Comparison of ENCODE assay signal across 12 mouse cellular contexts in the genomic region with DNA sequence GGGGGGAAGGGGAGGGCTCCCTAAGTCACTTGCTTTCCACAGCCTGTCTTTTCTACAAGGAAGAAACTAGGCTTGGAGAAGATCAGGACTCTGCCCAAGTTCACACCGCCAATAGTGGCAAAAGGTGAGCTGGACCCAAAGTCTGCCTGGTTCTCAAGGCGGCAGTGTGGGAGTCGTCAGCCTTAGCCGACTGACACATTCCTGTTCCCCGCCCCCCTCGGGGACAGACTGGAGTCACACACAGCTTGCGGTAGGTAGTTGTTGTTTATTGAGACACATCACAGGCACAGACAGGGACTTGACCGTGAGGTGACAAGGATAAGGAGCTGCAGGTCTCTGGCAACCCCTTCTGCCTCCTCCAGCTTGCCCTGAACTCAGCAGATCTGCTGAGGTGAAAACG. TPM values are rescaled to one million over a fixed set of nuclear protein-coding genes. Genes with fewer than 3 reads are reported as not detected.
DNase-seq lines count a peak whose midpoint lies in the region; ATAC-seq lines count a peak whose summit lies in the region.
"Had no signal": no experiment of that assay in that cellular context is flagged by ENCODE, and none has a peak within 500 bp of the region (broad histone marks: within the 10 kb centered on the region; RNA-seq: fewer than 3 reads in every experiment).

No protein-coding gene starts in this region.

- peak; percentile 75 for DNase-seq in adrenal gland, postnatal 14 days
- DNase-seq in adrenal gland, adult 18-20 months (ENCODE audit: low spot score in 2 of 2) = no peak
- DNase-seq in kidney, adult 9 months = no peak
- peak; percentile 18 for DNase-seq in embryo, embryonic 10.5 days (ENCODE audit: low spot score)
- peak; percentile 40 for DNase-seq in limb, embryonic 11.5 days (ENCODE audit: low spot score)
- DNase-seq in ovary, postnatal 10 days (ENCODE audit: low spot score) = no peak
- no peak for DNase-seq in thymus, postnatal 10 days (ENCODE audit: low spot score in 2 of 2)
- DNase-seq: cerebellum, adult 11 months had no signal

- no peak for ATAC-seq in kidney, embryonic 16.5 days (ENCODE audit: low FRiP score, low TSS enrichment)
- ATAC-seq in limb, embryonic 11.5 days (ENCODE audit: insufficient number of reproducible peaks, low FRiP score, low TSS enrichment, low read depth) = no peak

- no peaks in the 10 kb centered on the region for H3K36me3 ChIP-seq in kidney, embryonic 16.5 days (ENCODE audit: insufficient read depth, low read length)
- H3K36me3 ChIP-seq in limb, embryonic 11.5 days (ENCODE audit: control insufficient read depth, insufficient read depth, low read length) = no peaks in the 10 kb centered on the region

- H3K4me1 ChIP-seq in kidney, embryonic 16.5 days (ENCODE audit: insufficient read depth, low read length) = peaks cover 26% of the 10 kb centered on the region
- peaks cover 4% of the 10 kb centered on the region; the same call in 1 of the 2 replicates for H3K4me1 ChIP-seq in limb, embryonic 11.5 days (ENCODE audit: control insufficient read depth, insufficient read depth, low read length)

- H3K4me3 ChIP-seq in kidney, embryonic 16.5 days (ENCODE audit: low read length) = no peak overlapping the region
- H3K4me3 ChIP-seq in limb, embryonic 11.5 days (ENCODE audit: low read depth, low read length) = no peak overlapping the region

- peaks cover 11% of the 10 kb centered on the region for H3K27me3 ChIP-seq in kidney, embryonic 16.5 days (ENCODE audit: insufficient read depth, low read length)
- H3K27me3 ChIP-seq in limb, embryonic 11.5 days (ENCODE audit: control insufficient read depth, insufficient read depth, low read length) = 0 out of 2 replicates have a peak, but pooled peaks cover 7% of the 10 kb centered on the region

- H3K9me3 ChIP-seq in kidney, embryonic 16.5 days (ENCODE audit: low read length) = no peaks in the 10 kb centered on the region
- no peaks in the 10 kb centered on the region for H3K9me3 ChIP-seq in limb, embryonic 11.5 days (ENCODE audit: control insufficient read depth, low read length)

- H3K9ac ChIP-seq in kidney, embryonic 16.5 days (replicated peaks; ENCODE audit: low read length) = 0 out of 2 replicates have a peak overlapping the region, but pooled peaks have one; percentile 18
- no peak overlapping the region for H3K9ac ChIP-seq in limb, embryonic 11.5 days (ENCODE audit: low read length)

- H3K4me2 ChIP-seq in kidney, embryonic 16.5 days (replicated peaks; ENCODE audit: low read depth, low read length) = peak overlapping the region; percentile 58
- no peak overlapping the region; the same call in 1 of the 2 replicates for H3K4me2 ChIP-seq in limb, embryonic 11.5 days (ENCODE audit: low read depth, severe bottlenecking)

- no peak overlapping the region for H3K27ac ChIP-seq in kidney, embryonic 16.5 days (ENCODE audit: low read length)
- no peak overlapping the region for H3K27ac ChIP-seq in limb, embryonic 11.5 days (replicated peaks; ENCODE audit: low read depth, low read length)

- WGBS in kidney, embryonic 16.5 days = 17% methylated on average over 9 of the region's 9 CpGs
- WGBS in limb, embryonic 11.5 days = 7% methylated on average over 9 of the region's 9 CpGs

RNA-seq across cellular contexts. Expression of a gene that starts 4.6 kb away (rescaled TPM):
- 0.15 TPM in 1 of 2 replicates, not detected in the other for total RNA-seq in adrenal gland, postnatal 14 days (2021)
- total RNA-seq in adrenal gland, adult 18-20 months (2021) = not detected
- polyA plus RNA-seq in kidney, embryonic 16.5 days (2015; fragmentation: Nextera tagmentation; extraction: Ambion mirVana) = 0.42 and 0.82 TPM in 2 replicates
- not detected in 2 replicates for polyA plus RNA-seq in limb, embryonic 11.5 days (2014; fragmentation: Nextera tagmentation; extraction: Ambion mirVana)
- polyA plus RNA-seq: forebrain, embryonic 11.5 days; spleen, adult 2 months had no signal

RNA-seq across cellular contexts. Expression of a gene that starts 11.0 kb away (rescaled TPM):
- total RNA-seq in adrenal gland, postnatal 14 days (2021) = 3.7 and 3.9 TPM in 2 replicates
- 1 to 10 TPM in 1 of 2 experiments, under 1 TPM in 1; 0.73 to 3.6 TPM for total RNA-seq in adrenal gland, adult 18-20 months (2021)
- 0.41 and 0.42 TPM in 2 replicates for polyA plus RNA-seq in kidney, embryonic 16.5 days (2015; fragmentation: Nextera tagmentation; extraction: Ambion mirVana)
- polyA plus RNA-seq in limb, embryonic 11.5 days (2014; fragmentation: Nextera tagmentation; extraction: Ambion mirVana) = not detected in 2 replicates
- total RNA-seq: neutrophil, adult 5-6 weeks had no signal
- polyA plus RNA-seq: spleen, adult 2 months had no signal

RNA-seq across cellular contexts. Expression of a gene that starts 25.0 kb away (rescaled TPM):
- total RNA-seq in adrenal gland, postnatal 14 days (2021) = not detected in 2 replicates
- total RNA-seq in adrenal gland, adult 18-20 months (2021) = not detected
- 0.06 and 0.16 TPM in 2 replicates for polyA plus RNA-seq in kidney, embryonic 16.5 days (2015; fragmentation: Nextera tagmentation; extraction: Ambion mirVana)
- not detected in 2 replicates for polyA plus RNA-seq in limb, embryonic 11.5 days (2014; fragmentation: Nextera tagmentation; extraction: Ambion mirVana)
- total RNA-seq: neutrophil, adult 5-6 weeks had no signal
- polyA plus RNA-seq: forebrain, embryonic 11.5 days; spleen, adult 2 months had no signal

RNA-seq across cellular contexts. Expression of a gene that starts 36.4 kb away (rescaled TPM):
- not detected in 2 replicates for total RNA-seq in adrenal gland, postnatal 14 days (2021)
- total RNA-seq in adrenal gland, adult 18-20 months (2021) = under 1 TPM in 1 of 2 experiments, not detected in 1; 0.13 TPM
- polyA plus RNA-seq in kidney, embryonic 16.5 days (2015; fragmentation: Nextera tagmentation; extraction: Ambion mirVana) = not detected in 2 replicates
- not detected in 2 replicates for polyA plus RNA-seq in limb, embryonic 11.5 days (2014; fragmentation: Nextera tagmentation; extraction: Ambion mirVana)
- total RNA-seq: neutrophil, adult 5-6 weeks had no signal
- polyA plus RNA-seq: forebrain, embryonic 11.5 days; spleen, adult 2 months had no signal

RNA-seq across cellular contexts. Expression of a gene that starts 59.6 kb away (rescaled TPM):
- total RNA-seq in adrenal gland, postnatal 14 days (2021) = not detected in 2 replicates
- not detected for total RNA-seq in adrenal gland, adult 18-20 months (2021)
- 0.06 TPM in 1 of 2 replicates, not detected in the other for polyA plus RNA-seq in kidney, embryonic 16.5 days (2015; fragmentation: Nextera tagmentation; extraction: Ambion mirVana)
- not detected in 2 replicates for polyA plus RNA-seq in limb, embryonic 11.5 days (2014; fragmentation: Nextera tagmentation; extraction: Ambion mirVana)
- total RNA-seq: neutrophil, adult 5-6 weeks had no signal
- polyA plus RNA-seq: forebrain, embryonic 11.5 days; spleen, adult 2 months had no signal

Comparison
In these comparisons a context has a peak if more than half of its experiments do, and no peak if none do; other contexts are left out.
1. DNase-seq: peak in adrenal gland, postnatal 14 days (single experiment), embryo, embryonic 10.5 days (single experiment) and limb, embryonic 11.5 days (single experiment); none in adrenal gland, adult 18-20 months (0 of 2), kidney, adult 9 months (single experiment), ovary, postnatal 10 days (single experiment) and thymus, postnatal 10 days (0 of 2).